Mouse (Mus musculus) G1E (cell line): ENCODE data around the gene Cdkn3. TPM values are rescaled to one million over a fixed set of nuclear protein-coding genes. Genes with fewer than 3 reads are reported as not detected.

Experiments
- ATAC-seq: 2 replicates; pipeline ENCODE4 v1.8.0; 2016; ENCODE audit warnings: mild to moderate bottlenecking; ENCODE audit not compliant: insufficient number of reproducible peaks, poor library complexity, low FRiP score, severe bottlenecking; ENCODE audit errors: extremely low read depth
- DNase-seq: peaks from one replicate; pipeline ENCODE4 v3.0.0; 2012; ENCODE audit warnings: low spot score
- H3K27me3 ChIP-seq: 2 replicates; pipeline ENCODE4 v1.6.1; 2012; ENCODE audit warnings: mild to moderate bottlenecking, low read length, inconsistent platforms; ENCODE audit not compliant: insufficient read depth
- H3K36me3 ChIP-seq: replicated peaks from 2 replicates; pipeline ENCODE3; 2012; ENCODE audit warnings: mild to moderate bottlenecking, inconsistent platforms
- H3K4me1 ChIP-seq: 2 replicates; pipeline ENCODE4 v1.6.1; 2012; ENCODE audit warnings: low read depth, low read length, inconsistent platforms, mixed read lengths; ENCODE audit not compliant: insufficient read depth
- H3K4me3 ChIP-seq: 2 replicates; pipeline ENCODE4 v1.5.1; 2012; ENCODE audit warnings: low read depth, mild to moderate bottlenecking, inconsistent platforms, low read length, moderate library complexity, mixed read lengths
- H3K9me3 ChIP-seq: replicated peaks from 2 replicates; pipeline ENCODE4 v1.6.1; 2012; ENCODE audit warnings: inconsistent platforms
- CTCF ChIP-seq: IDR thresholded peaks from 2 replicates; pipeline ENCODE4 v1.5.1; 2012; ENCODE audit warnings: low read depth, low read length, inconsistent platforms, mixed read lengths
- GATA1 ChIP-seq: IDR thresholded peaks from 2 replicates; pipeline ENCODE4 v1.6.1; 2012; ENCODE audit warnings: borderline replicate concordance, low read length, inconsistent platforms, mixed read lengths
- GATA2 ChIP-seq: IDR thresholded peaks from 2 replicates; pipeline ENCODE4 v1.6.1; 2012; ENCODE audit warnings: low read depth, low read length, inconsistent platforms, borderline replicate concordance
- POLR2AphosphoS5 ChIP-seq: IDR thresholded peaks from 2 replicates; pipeline ENCODE4 v1.6.1; 2012; ENCODE audit warnings: low read depth, low read length, inconsistent platforms; ENCODE audit not compliant: insufficient replicate concordance
- TAL1 ChIP-seq: conservative IDR thresholded peaks from 2 replicates; pipeline ENCODE4 v1.6.1; 2012; ENCODE audit warnings: low read depth, low read length, inconsistent platforms, mixed read lengths
- polyA plus RNA-seq: library from polyadenylated mRNA; stranded (reverse); fragments of >175 nt; gene quantifications from 2 replicates; pipeline ENCODE4 v1.2.3, GENCODE M21; 2012
- total RNA-seq, 2 experiments: library from RNA; stranded (forward) in 1 of 2; stranded (reverse) in 1 of 2; fragments of 200-1000 nt in 1 of 2; fragments of >200 nt in 1 of 2; fragmentation: Nextera tagmentation in 1 of 2; gene quantifications; 2 replicates each; pipeline ENCODE4 v1.2.3; 2014 to 2017

Gene Cdkn3
- total and polyA plus RNA-seq, 3 experiments = 1.4 to 25.3 (median 21.7) TPM

DNA sequence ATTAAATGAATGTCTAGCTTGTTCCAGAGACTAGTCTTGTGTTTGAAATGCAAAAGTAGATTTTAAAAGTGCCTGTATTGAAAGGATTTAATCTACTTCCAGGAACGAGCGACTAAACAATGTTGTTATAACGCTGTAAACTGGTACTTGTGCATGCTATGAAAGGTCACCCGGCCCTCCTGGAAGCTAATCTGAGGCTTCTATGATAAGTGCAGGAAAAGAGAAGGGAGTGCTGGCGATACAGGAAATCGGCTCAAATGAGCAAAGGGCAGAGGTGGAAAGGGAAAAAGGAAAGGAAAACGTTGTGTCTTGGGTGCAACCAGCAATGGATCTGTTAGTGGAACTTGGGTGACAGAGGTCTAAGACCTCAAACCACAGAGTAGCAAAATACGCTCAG, 28.2 kb downstream of the Cdkn3 start:
- H3K4me1 ChIP-seq = peaks cover 40% of the 10 kb centered on the region
- TF ChIP-seq GATA2 = no peak
- no peak for TF ChIP-seq CTCF
- TF ChIP-seq GATA1 = no peak
- no peak for TF ChIP-seq POLR2AphosphoS5
- no peak for TF ChIP-seq TAL1
- H3K27me3 ChIP-seq = no peaks in the 10 kb centered on the region
- no peak for DNase-seq
- H3K36me3 ChIP-seq = peaks cover 27% of the 10 kb centered on the region
- H3K4me3 ChIP-seq = peak overlapping the region; percentile 94; the same call in 1 of the 2 replicates
- no peak for ATAC-seq
- peaks cover 2% of the 10 kb centered on the region; the same call in 1 of the 2 replicates for H3K9me3 ChIP-seq

DNA sequence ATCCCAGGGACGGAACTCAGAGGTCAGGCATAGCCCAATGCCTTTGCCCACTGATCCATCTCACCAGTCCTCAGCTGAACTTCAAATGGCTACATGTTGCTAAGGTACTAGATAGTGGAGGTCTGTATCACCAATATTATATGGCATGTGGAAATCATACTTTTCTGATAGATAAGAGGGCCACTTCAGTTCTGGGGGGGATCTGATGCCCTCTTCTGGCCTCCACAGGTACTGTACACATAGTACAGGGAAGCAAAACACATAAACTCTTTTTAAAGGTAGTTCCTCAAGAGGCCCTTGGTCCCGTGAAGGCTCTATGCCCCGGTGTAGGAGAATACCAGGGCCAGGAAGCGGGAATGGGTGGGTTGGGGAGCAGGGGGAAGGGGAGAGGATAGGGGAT, 30.0 kb downstream of the Cdkn3 start:
- peaks cover 13% of the 10 kb centered on the region for H3K36me3 ChIP-seq
- ATAC-seq = no peak

DNA sequence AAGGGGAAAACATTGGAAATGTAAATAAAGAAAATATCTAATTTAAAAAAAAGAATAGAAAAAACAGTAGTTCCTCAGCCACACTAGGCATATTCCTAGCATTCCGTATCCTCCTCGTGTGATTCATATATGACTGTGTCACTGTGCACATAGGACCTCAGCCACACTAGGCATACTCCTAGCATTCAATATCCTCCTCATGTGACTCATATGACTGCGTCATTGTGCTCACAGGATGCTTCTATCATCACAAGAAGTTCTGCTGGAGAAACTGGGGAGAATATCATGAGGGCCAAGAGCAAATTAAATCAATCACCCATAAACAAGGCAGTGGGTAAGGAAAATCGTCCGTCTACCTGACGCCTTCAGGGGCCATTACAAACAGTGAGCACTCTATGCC, 30.4 kb downstream of the Cdkn3 start:
- Histone ChIP-seq H3K4me3 (no peak overlapping the region), H3K27me3 (no peaks in the 10 kb centered on the region), H3K9me3 (peaks cover 2% of the 10 kb centered on the region; the same call in 1 of the 2 replicates), H3K36me3 (peaks cover 12% of the 10 kb centered on the region), H3K4me1 (peaks cover 32% of the 10 kb centered on the region)
- ATAC-seq = no peak
- no peak for DNase-seq
- TF ChIP-seq GATA2 (no peak), CTCF (no peak), POLR2AphosphoS5 (no peak)

More for the DNA sequence above, 30.0 kb downstream of the Cdkn3 start:
- TF ChIP-seq GATA2 = no peak
- TF ChIP-seq CTCF = peak; percentile 49
- no peak for TF ChIP-seq TAL1
- no peak for TF ChIP-seq POLR2AphosphoS5
- no peak for TF ChIP-seq GATA1
- Histone ChIP-seq H3K4me1 (peaks cover 33% of the 10 kb centered on the region), H3K27me3 (no peaks in the 10 kb centered on the region), H3K4me3 (no peak overlapping the region), H3K9me3 (peaks cover 2% of the 10 kb centered on the region; the same call in 1 of the 2 replicates)
- DNase-seq = no peak

DNA sequence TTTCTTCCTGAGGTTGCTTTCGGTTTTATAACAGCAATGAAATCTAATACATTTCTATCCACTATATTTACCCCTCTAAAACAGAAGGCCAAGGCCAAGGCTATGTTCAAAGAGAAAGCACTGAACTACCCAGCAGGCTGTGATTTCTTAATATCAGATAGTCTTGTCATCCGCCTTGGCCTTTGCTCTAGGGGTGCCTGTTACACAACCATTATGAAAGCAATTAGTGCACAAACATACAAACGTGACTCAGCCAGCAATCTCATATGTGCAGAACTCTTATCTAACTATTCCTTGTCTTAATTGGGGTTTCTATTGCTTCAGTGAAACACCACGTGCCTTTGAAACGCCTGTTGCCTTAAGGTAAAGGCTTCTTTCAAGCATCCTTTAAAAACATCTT, 33.8 kb downstream of the Cdkn3 start:
- Histone ChIP-seq H3K36me3 (peaks cover 12% of the 10 kb centered on the region), H3K4me3 (no peak overlapping the region), H3K27me3 (no peaks in the 10 kb centered on the region), H3K9me3 (no peaks in the 10 kb centered on the region), H3K4me1 (peaks cover 14% of the 10 kb centered on the region)
- no peak for DNase-seq
- no peak for ATAC-seq
- no peak for TF ChIP-seq GATA1

DNA sequence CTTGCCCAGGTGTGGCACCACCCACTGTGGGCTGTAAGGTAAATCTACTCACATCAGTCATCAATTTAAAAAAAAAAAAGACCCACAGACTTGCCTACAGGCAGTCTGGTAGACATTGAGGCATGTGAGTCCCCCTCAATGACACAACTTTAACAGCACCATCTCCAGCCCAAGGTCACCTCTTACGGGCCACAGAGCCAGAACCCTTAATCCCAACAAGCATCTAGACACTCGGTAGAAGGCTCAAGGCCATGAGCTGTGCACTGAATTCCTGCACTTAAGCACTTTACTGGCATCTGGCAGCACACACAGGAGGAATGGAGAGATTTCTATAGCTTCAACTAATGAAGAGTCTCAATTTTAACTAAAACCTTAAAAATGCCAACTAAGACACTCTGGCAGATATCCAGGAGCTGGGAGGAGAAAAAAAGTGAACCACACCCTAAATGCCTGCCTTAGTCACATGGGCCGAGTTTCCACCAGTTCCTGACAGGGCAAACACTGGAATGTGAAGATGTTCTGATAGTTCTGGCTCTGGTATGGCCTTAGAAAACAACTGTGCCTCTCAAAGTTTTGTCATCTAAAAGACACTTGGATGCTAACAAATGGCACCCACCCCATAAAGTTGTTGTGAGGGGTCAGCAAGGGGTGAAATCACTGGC, 40.5 kb downstream of the Cdkn3 start:
- ATAC-seq = peak; percentile 45; the same call in 1 of the 2 replicates

DNA sequence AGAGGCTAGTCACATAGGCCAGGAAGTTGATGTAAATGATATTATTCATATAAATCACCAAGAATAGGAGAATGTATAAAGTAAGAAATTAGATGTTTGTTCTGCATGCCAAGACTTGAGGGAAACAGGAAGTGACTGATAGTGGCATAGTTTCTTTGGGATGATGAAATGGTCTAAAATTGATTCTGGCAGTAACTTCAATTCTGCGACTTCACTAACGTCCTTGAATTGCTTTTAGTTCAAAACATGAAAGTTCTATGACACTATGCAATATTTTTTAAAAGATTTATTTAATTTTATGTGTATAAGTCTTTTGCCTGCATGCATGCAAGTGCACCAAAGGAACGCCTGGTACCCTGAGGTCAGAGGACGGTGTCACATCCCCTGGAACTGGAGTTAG, 42.9 kb downstream of the Cdkn3 start:
- Histone ChIP-seq H3K4me3 (no peak overlapping the region), H3K4me1 (peaks cover 7% of the 10 kb centered on the region), H3K9me3 (no peaks in the 10 kb centered on the region), H3K36me3 (peaks cover 71% of the 10 kb centered on the region), H3K27me3 (no peaks in the 10 kb centered on the region)
- ATAC-seq (no peak), DNase-seq (no peak)
- TF ChIP-seq POLR2AphosphoS5 (no peak), TAL1 (no peak), GATA1 (no peak), CTCF (no peak), GATA2 (no peak)

More for the DNA sequence above, 40.5 kb downstream of the Cdkn3 start:
- no peak for TF ChIP-seq POLR2AphosphoS5
- no peak for TF ChIP-seq GATA2
- no peak for TF ChIP-seq GATA1
- TF ChIP-seq TAL1 = no peak
- no peak for TF ChIP-seq CTCF
- Histone ChIP-seq H3K9me3 (no peaks in the 10 kb centered on the region), H3K27me3 (no peaks in the 10 kb centered on the region), H3K36me3 (peaks cover 48% of the 10 kb centered on the region), H3K4me1 (peaks cover 7% of the 10 kb centered on the region), H3K4me3 (no peak overlapping the region)
- no peak for DNase-seq

DNA sequence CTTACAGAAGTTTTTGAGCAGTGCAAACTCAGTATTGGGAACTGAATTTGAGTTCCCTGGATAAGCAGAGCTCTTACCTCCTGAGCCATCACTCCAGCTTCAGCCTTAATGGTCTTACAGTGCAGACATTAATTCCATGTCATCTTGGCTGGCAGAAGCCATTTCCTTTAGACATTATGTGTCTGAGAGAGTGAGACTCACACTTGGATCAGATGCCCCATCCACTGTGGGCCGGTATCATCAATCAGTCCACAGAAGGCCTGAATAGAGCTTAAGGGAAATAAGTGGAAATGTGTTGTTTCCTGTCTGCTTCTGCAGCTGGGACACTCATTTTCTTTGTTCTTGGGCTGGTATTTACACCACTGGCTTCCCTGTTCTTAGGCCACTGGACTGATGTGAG, 43.5 kb downstream of the Cdkn3 start:
- H3K4me3 ChIP-seq = no peak overlapping the region
- TF ChIP-seq TAL1 (no peak), POLR2AphosphoS5 (no peak), GATA1 (no peak), GATA2 (no peak), CTCF (no peak)
- no peaks in the 10 kb centered on the region for H3K27me3 ChIP-seq
- H3K36me3 ChIP-seq = peaks cover 77% of the 10 kb centered on the region
- ATAC-seq (no peak), DNase-seq (no peak)
- H3K9me3 ChIP-seq = no peaks in the 10 kb centered on the region
- H3K4me1 ChIP-seq = peaks cover 7% of the 10 kb centered on the region
